22 mouse cellular contexts compared by ENCODE assay signal in genomic region chr5:20855066-20855465, GRCm38 (mm10).
"Had no signal": no experiment of that assay in that cellular context is flagged by ENCODE, and none has a peak within 500 bp of the region (broad histone marks: within the 10 kb centered on the region; RNA-seq: fewer than 3 reads in every experiment).

No protein-coding gene starts in this region.

- H3K36me3 ChIP-seq: heart, embryonic 15.5 days; hindbrain, embryonic 12.5 days; intestine, embryonic 15.5 days; liver, embryonic 13.5 days had no signal

- H3K4me3 ChIP-seq: heart, embryonic 13.5 days; heart, embryonic 15.5 days; hindbrain, embryonic 10.5 days; hindbrain, embryonic 12.5 days; intestine, embryonic 15.5 days; layer of hippocampus, adult 2 months; left cerebral cortex, adult 2 months; limb, embryonic 10.5 days; limb, embryonic 12.5 days; liver, embryonic 13.5 days had no signal

- H3K27me3 ChIP-seq: heart, embryonic 13.5 days; heart, embryonic 15.5 days; hindbrain, embryonic 12.5 days; intestine, embryonic 15.5 days; limb, embryonic 12.5 days; liver, embryonic 13.5 days had no signal

- H3K27ac ChIP-seq: heart, embryonic 13.5 days; heart, embryonic 15.5 days; hindbrain, embryonic 10.5 days; hindbrain, embryonic 12.5 days; hindbrain, embryonic 14.5 days; intestine, embryonic 15.5 days; layer of hippocampus, adult 2 months; left cerebral cortex, adult 2 months; limb, embryonic 10.5 days; limb, embryonic 12.5 days; liver, embryonic 13.5 days had no signal

- DNase-seq: gastrocnemius, postnatal 14 days; gastrocnemius, postnatal 36 days; heart, adult 18-20 months; heart, postnatal 14 days; heart, postnatal 36 days; kidney, adult 18-20 months; kidney, adult 8-10 months; kidney, postnatal 10 days; kidney, postnatal 25 days; kidney, postnatal 4 days; liver; liver, embryonic 13.5 days had no signal

- H3K4me1 ChIP-seq: hindbrain, embryonic 10.5 days; hindbrain, embryonic 12.5 days; intestine, embryonic 15.5 days; limb, embryonic 10.5 days; liver, embryonic 13.5 days had no signal
